Mouse (Mus musculus) bone marrow, adult 2 months (tissue): Measurements from ENCODE around the gene Ssu72.

Source experiments
- CTCF ChIP-seq: fragments of 200-500 bp; IDR thresholded peaks from 2 replicates; pipeline ENCODE4 v1.5.1; 2011; ENCODE audit warnings: low read length, control low read depth; ENCODE audit not compliant: control insufficient read depth, insufficient read depth
- POLR2A ChIP-seq: fragments of 200-500 bp; IDR thresholded peaks from 2 replicates; pipeline ENCODE4 v1.6.1; 2011; ENCODE audit warnings: low read depth, mild to moderate bottlenecking, control low read depth, low read length, borderline replicate concordance; ENCODE audit not compliant: control insufficient read depth

- no peak for TF ChIP-seq POLR2A
- TF ChIP-seq CTCF, result no peak
These were observed 10.5 kb upstream of the Ssu72 start, which contains the start of gene Fndc10 for GRCm38 (mm10) chr4:155694111-155694481.
